Mouse (Mus musculus) kidney, embryonic 14.5 days (tissue): ENCODE measurements around the gene Gm29427. TPM values are rescaled to one million over a fixed set of nuclear protein-coding genes. Genes with fewer than 3 reads are reported as not detected.
A peak's percentile ranks its signal among the peaks of the same experiment; 100 is the strongest.

Experiments
- ATAC-seq: fragments of 200-750 bp; cut with Nextera tagmentation; 2 replicates; pipeline ENCODE4 v1.8.0; 2017; ENCODE audit warnings: moderate number of reproducible peaks, mild to moderate bottlenecking, moderate TSS enrichment, moderate library complexity; ENCODE audit not compliant: low FRiP score, low TSS enrichment
- H3K27ac ChIP-seq: fragments of 300-500 bp; sonication (generic); 2 replicates; pipeline ENCODE4 v1.5.1; 2014; ENCODE audit warnings: low read depth, mild to moderate bottlenecking, low read length, moderate library complexity, mixed read lengths
- H3K27me3 ChIP-seq: fragments of 300-500 bp; sonication (generic); 2 replicates; pipeline ENCODE4 v1.6.1; 2014; ENCODE audit warnings: mild to moderate bottlenecking, low read length; ENCODE audit not compliant: control insufficient read depth, insufficient read depth
- H3K36me3 ChIP-seq: fragments of 300-500 bp; sonication (generic); 2 replicates; pipeline ENCODE4 v1.6.1; 2014; ENCODE audit warnings: low read length, mixed read lengths; ENCODE audit not compliant: control insufficient read depth, insufficient read depth
- H3K4me1 ChIP-seq: fragments of 300-500 bp; sonication (generic); 2 replicates; pipeline ENCODE4 v1.6.1; 2014; ENCODE audit warnings: low read length, mixed read lengths; ENCODE audit not compliant: control insufficient read depth, insufficient read depth
- H3K4me2 ChIP-seq: fragments of 300-500 bp; sonication (generic); replicated peaks from 2 replicates; pipeline ENCODE4 v1.6.1; 2014; ENCODE audit warnings: low read depth, mild to moderate bottlenecking, low read length
- H3K4me3 ChIP-seq: fragments of 300-500 bp; sonication (generic); 2 replicates; pipeline ENCODE4 v1.5.1; 2014; ENCODE audit warnings: mild to moderate bottlenecking, low read length
- H3K9ac ChIP-seq: fragments of 300-500 bp; sonication (generic); 2 replicates; pipeline ENCODE4 v1.6.1; 2014; ENCODE audit warnings: low read depth, mild to moderate bottlenecking, low read length, moderate library complexity
- H3K9me3 ChIP-seq: fragments of 300-500 bp; sonication (generic); 2 replicates; pipeline ENCODE4 v1.6.1; 2016; ENCODE audit warnings: low read length; ENCODE audit not compliant: control insufficient read depth
- WGBS: fragments of 180-500 bp; shearing (Covaris S2); extraction: QIAGEN DNeasy Blood & Tissue Kit; methylation state at CpG from one replicate; pipeline ENCODE4 v1.1.7; 2014; 5-methylcytosine and 5-hydroxymethylcytosine counted together
- polyA plus RNA-seq: library from polyadenylated mRNA; unstranded; fragments of >200 nt; fragmentation: Nextera tagmentation; extraction: Ambion mirVana; gene quantifications from 2 replicates; pipeline ENCODE4 v1.2.1, GENCODE M21; 2014

Gene Gm29427
- polyA plus RNA-seq, 1 experiment from 2014 or later = not detected

GRCm38 (mm10) chr1:130743775-130744174 lies 28.2 kb upstream of the Gm29427 start:
- no peak overlapping the region for H3K27ac ChIP-seq
- no peak overlapping the region for H3K9ac ChIP-seq
- peaks cover 4% of the 10 kb centered on the region; the same call in 1 of the 2 replicates for H3K4me1 ChIP-seq
- no peaks in the 10 kb centered on the region for H3K9me3 ChIP-seq
- H3K36me3 ChIP-seq = no peaks in the 10 kb centered on the region
- WGBS = 85% methylated on average over 1 of the region's 1 CpGs
- no peak overlapping the region for H3K4me2 ChIP-seq
- no peak overlapping the region for H3K4me3 ChIP-seq
- H3K27me3 ChIP-seq = no peaks in the 10 kb centered on the region
- ATAC-seq = no peak

- no peaks in the 10 kb centered on the region for H3K9me3 ChIP-seq
- no peak overlapping the region for H3K9ac ChIP-seq
- WGBS = 87% methylated on average over 7 of the region's 7 CpGs
- H3K27ac ChIP-seq = no peak overlapping the region
- ATAC-seq = no peak
- no peaks in the 10 kb centered on the region for H3K36me3 ChIP-seq
- H3K4me2 ChIP-seq = no peak overlapping the region
- no peaks in the 10 kb centered on the region for H3K27me3 ChIP-seq
- H3K4me1 ChIP-seq = peaks cover 4% of the 10 kb centered on the region; the same call in 1 of the 2 replicates
- no peak overlapping the region for H3K4me3 ChIP-seq
These were observed 26.6 kb upstream of the Gm29427 start for GRCm38 (mm10) chr1:130742201-130742600.

- H3K9me3 ChIP-seq = no peaks in the 10 kb centered on the region
- H3K27me3 ChIP-seq = no peaks in the 10 kb centered on the region
- H3K4me3 ChIP-seq = no peak overlapping the region
- no peaks in the 10 kb centered on the region for H3K36me3 ChIP-seq
- WGBS = 64% methylated on average over 15 of the region's 15 CpGs
- no peak overlapping the region for H3K9ac ChIP-seq
- H3K27ac ChIP-seq = no peak overlapping the region
- peaks cover 4% of the 10 kb centered on the region; the same call in 1 of the 2 replicates for H3K4me1 ChIP-seq
- H3K4me2 ChIP-seq = no peak overlapping the region
- peak; percentile 54; the same call in 1 of the 2 replicates for ATAC-seq
These were observed 25.5 kb upstream of the Gm29427 start for GRCm38 (mm10) chr1:130740781-130741720.

GRCm38 (mm10) chr1:130740227-130740648 lies 24.6 kb upstream of the Gm29427 start:
- Histone ChIP-seq H3K36me3 (no peaks in the 10 kb centered on the region), H3K4me2 (no peak overlapping the region), H3K27me3 (no peaks in the 10 kb centered on the region), H3K9ac (no peak overlapping the region), H3K4me1 (peaks cover 4% of the 10 kb centered on the region; the same call in 1 of the 2 replicates), H3K9me3 (no peaks in the 10 kb centered on the region), H3K4me3 (no peak overlapping the region), H3K27ac (no peak overlapping the region)
- WGBS = 54% methylated on average over 4 of the region's 4 CpGs
- ATAC-seq = no peak

GRCm38 (mm10) chr1:130739636-130740035 lies 24.0 kb upstream of the Gm29427 start:
- H3K27ac ChIP-seq = no peak overlapping the region
- H3K27me3 ChIP-seq = no peaks in the 10 kb centered on the region
- WGBS = 81% methylated on average over 3 of the region's 3 CpGs
- H3K36me3 ChIP-seq = no peaks in the 10 kb centered on the region
- no peak overlapping the region for H3K4me2 ChIP-seq
- H3K4me3 ChIP-seq = no peak overlapping the region
- no peak overlapping the region for H3K9ac ChIP-seq
- no peaks in the 10 kb centered on the region for H3K9me3 ChIP-seq
- H3K4me1 ChIP-seq = peaks cover 4% of the 10 kb centered on the region; the same call in 1 of the 2 replicates
- ATAC-seq = no peak

GRCm38 (mm10) chr1:130738551-130739106 lies 23.0 kb upstream of the Gm29427 start:
- 65% methylated on average over 3 of the region's 3 CpGs for WGBS
- no peaks in the 10 kb centered on the region for H3K36me3 ChIP-seq
- no peak for ATAC-seq

GRCm38 (mm10) chr1:130737916-130738315 lies 22.3 kb upstream of the Gm29427 start:
- H3K27me3 ChIP-seq = no peaks in the 10 kb centered on the region
- no peak overlapping the region for H3K4me3 ChIP-seq
- H3K9me3 ChIP-seq = no peaks in the 10 kb centered on the region
- no peak for ATAC-seq
- H3K9ac ChIP-seq = no peak overlapping the region
- WGBS = 89% methylated on average over 7 of the region's 7 CpGs
- H3K36me3 ChIP-seq = no peaks in the 10 kb centered on the region
- peaks cover 7% of the 10 kb centered on the region; the same call in 1 of the 2 replicates for H3K4me1 ChIP-seq
- H3K27ac ChIP-seq = no peak overlapping the region
- no peak overlapping the region for H3K4me2 ChIP-seq

More at GRCm38 (mm10) chr1:130738551-130739106, 23.0 kb upstream of the Gm29427 start:
- Histone ChIP-seq H3K27me3 (no peaks in the 10 kb centered on the region), H3K4me1 (peaks cover 4% of the 10 kb centered on the region; the same call in 1 of the 2 replicates), H3K27ac (no peak overlapping the region), H3K4me2 (no peak overlapping the region), H3K9ac (no peak overlapping the region), H3K9me3 (no peaks in the 10 kb centered on the region), H3K4me3 (no peak overlapping the region)

GRCm38 (mm10) chr1:130737411-130737881 lies 21.8 kb upstream of the Gm29427 start:
- no peaks in the 10 kb centered on the region for H3K27me3 ChIP-seq
- no peak overlapping the region for H3K27ac ChIP-seq
- H3K4me2 ChIP-seq = no peak overlapping the region
- no peak overlapping the region for H3K9ac ChIP-seq
- H3K4me1 ChIP-seq = peaks cover 7% of the 10 kb centered on the region; the same call in 1 of the 2 replicates
- ATAC-seq = no peak
- H3K9me3 ChIP-seq = no peaks in the 10 kb centered on the region
- H3K4me3 ChIP-seq = no peak overlapping the region
- WGBS = 32% methylated on average over 10 of the region's 11 CpGs
- H3K36me3 ChIP-seq = no peaks in the 10 kb centered on the region
